Mouse (Mus musculus): ENCODE measurements around the gene Pom121l2. TPM values are rescaled to one million over a fixed set of nuclear protein-coding genes. Genes with fewer than 3 reads are reported as not detected.
A peak's percentile ranks its signal among the peaks of the same experiment; 100 is the strongest.

Pom121l2 gene
- polyA plus RNA-seq (2015; fragmentation: Nextera tagmentation; extraction: Ambion mirVana): 0.11 TPM in 1 of 2 replicates, not detected in the other

GRCm38 (mm10) chr13:21980981-21981802, at the start of gene Pom121l2:
TSS of gene Pom121l2 (plus strand) at chr13:21981194.
- H3K27me3 ChIP-seq (replicated peaks): peaks cover 69% of the 10 kb centered on the region
- ATAC-seq (ENCODE audit: low FRiP score): peak; percentile 62; the same call in 1 of the 2 replicates

GRCm38 (mm10) chr13:21931740-21932139, 49.3 kb upstream of the Pom121l2 start:
- Histone ChIP-seq H3K4me1 (peaks cover 4% of the 10 kb centered on the region; the same call in 1 of the 2 replicates), H3K4me2 (no peak overlapping the region), H3K9me3 (replicated peaks) (no peaks in the 10 kb centered on the region), H3K27me3 (replicated peaks) (0 out of 2 replicates have a peak, but pooled peaks cover 5% of the 10 kb centered on the region), H3K9ac (replicated peaks) (no peak overlapping the region), H3K27ac (replicated peaks) (no peak overlapping the region), H3K36me3 (no peaks in the 10 kb centered on the region), H3K4me3 (replicated peaks) (no peak overlapping the region)
- ATAC-seq (ENCODE audit: low FRiP score): no peak
- WGBS: 61% methylated on average over 6 of the region's 6 CpGs

More at GRCm38 (mm10) chr13:21980981-21981802, at the start of gene Pom121l2:
- Histone ChIP-seq H3K4me3 (replicated peaks) (peak within 1 kb of the TSS; percentile 54), H3K4me1 (peaks cover 13% of the 10 kb centered on the region), H3K9me3 (replicated peaks) (no peaks in the 10 kb centered on the region), H3K27ac (replicated peaks) (no peak within 1 kb of the TSS), H3K4me2 (peak within 1 kb of the TSS; percentile 97), H3K36me3 (no peaks in the 10 kb centered on the region), H3K9ac (replicated peaks) (peak within 1 kb of the TSS; percentile 62)
- under 1% methylated on average over 58 of the region's 58 CpGs for WGBS

- H3K27me3 ChIP-seq (replicated peaks): 0 out of 2 replicates have a peak, but pooled peaks cover 15% of the 10 kb centered on the region
- H3K4me1 ChIP-seq: peaks cover 4% of the 10 kb centered on the region; the same call in 1 of the 2 replicates
- H3K9ac ChIP-seq (replicated peaks): no peak overlapping the region
- H3K4me2 ChIP-seq: peak overlapping the region; percentile 40
- H3K4me3 ChIP-seq (replicated peaks): peak overlapping the region; percentile 19
- no peaks in the 10 kb centered on the region for H3K9me3 ChIP-seq (replicated peaks)
- no peaks in the 10 kb centered on the region for H3K36me3 ChIP-seq
- no peak for ATAC-seq (ENCODE audit: low FRiP score)
- WGBS: 8% methylated on average over 28 of the region's 28 CpGs
- H3K27ac ChIP-seq (replicated peaks): no peak overlapping the region
Measured at GRCm38 (mm10) chr13:21933626-21934548, 47.1 kb upstream of the Pom121l2 start.

GRCm38 (mm10) chr13:21934982-21935791, 45.8 kb upstream of the Pom121l2 start:
- ATAC-seq (ENCODE audit: low FRiP score): no peak
- H3K27me3 ChIP-seq (replicated peaks): 0 out of 2 replicates have a peak, but pooled peaks cover 15% of the 10 kb centered on the region
- 11% methylated on average over 17 of the region's 17 CpGs for WGBS
- H3K9me3 ChIP-seq (replicated peaks): no peaks in the 10 kb centered on the region
- peak overlapping the region; percentile 36; the same call in 1 of the 2 replicates for H3K4me2 ChIP-seq
- no peak overlapping the region for H3K9ac ChIP-seq (replicated peaks)
- H3K4me3 ChIP-seq (replicated peaks): no peak overlapping the region
- H3K36me3 ChIP-seq: no peaks in the 10 kb centered on the region
- peaks cover 4% of the 10 kb centered on the region; the same call in 1 of the 2 replicates for H3K4me1 ChIP-seq
- H3K27ac ChIP-seq (replicated peaks): no peak overlapping the region

- Histone ChIP-seq H3K9ac (replicated peaks) (no peak overlapping the region), H3K27ac (replicated peaks) (no peak overlapping the region), H3K4me1 (peaks cover 4% of the 10 kb centered on the region; the same call in 1 of the 2 replicates), H3K27me3 (replicated peaks) (0 out of 2 replicates have a peak, but pooled peaks cover 15% of the 10 kb centered on the region), H3K4me3 (replicated peaks) (0 out of 2 replicates have a peak overlapping the region, but pooled peaks have one; percentile 4), H3K4me2 (peak overlapping the region; percentile 36), H3K36me3 (no peaks in the 10 kb centered on the region), H3K9me3 (replicated peaks) (no peaks in the 10 kb centered on the region)
- no peak for ATAC-seq (ENCODE audit: low FRiP score)
- WGBS: 5% methylated on average over 7 of the region's 7 CpGs
Measured at GRCm38 (mm10) chr13:21935833-21936232, 45.2 kb upstream of the Pom121l2 start.

- H3K27ac ChIP-seq (replicated peaks): no peak overlapping the region
- no peak for ATAC-seq (ENCODE audit: low FRiP score)
- no peaks in the 10 kb centered on the region for H3K36me3 ChIP-seq
- peak overlapping the region; percentile 27 for H3K4me2 ChIP-seq
- peak overlapping the region; percentile 10; the same call in 1 of the 2 replicates for H3K4me3 ChIP-seq (replicated peaks)
- 0 out of 2 replicates have a peak, but pooled peaks cover 15% of the 10 kb centered on the region for H3K27me3 ChIP-seq (replicated peaks)
- peaks cover 4% of the 10 kb centered on the region; the same call in 1 of the 2 replicates for H3K4me1 ChIP-seq
- 4% methylated on average over 17 of the region's 17 CpGs for WGBS
- no peaks in the 10 kb centered on the region for H3K9me3 ChIP-seq (replicated peaks)
- no peak overlapping the region for H3K9ac ChIP-seq (replicated peaks)
Measured at GRCm38 (mm10) chr13:21936968-21937367, 44.0 kb upstream of the Pom121l2 start.

- H3K4me2 ChIP-seq: peak overlapping the region; percentile 61
- peak overlapping the region; percentile 48; the same call in 1 of the 2 replicates for H3K27ac ChIP-seq (replicated peaks)
- H3K36me3 ChIP-seq: no peaks in the 10 kb centered on the region
Measured at GRCm38 (mm10) chr13:21940213-21940612, 40.8 kb upstream of the Pom121l2 start.

GRCm38 (mm10) chr13:21940811-21941321, 40.1 kb upstream of the Pom121l2 start:
- Histone ChIP-seq H3K9me3 (replicated peaks) (no peaks in the 10 kb centered on the region), H3K27ac (replicated peaks) (peak overlapping the region; percentile 64), H3K4me3 (replicated peaks) (peak overlapping the region; percentile 55), H3K27me3 (replicated peaks) (0 out of 2 replicates have a peak, but pooled peaks cover 10% of the 10 kb centered on the region), H3K4me1 (0 out of 2 replicates have a peak, but pooled peaks cover 3% of the 10 kb centered on the region), H3K36me3 (no peaks in the 10 kb centered on the region), H3K9ac (replicated peaks) (peak overlapping the region; percentile 49), H3K4me2 (peak overlapping the region; percentile 61)
- under 1% methylated on average over 16 of the region's 16 CpGs for WGBS
- peak; percentile 42; the same call in 1 of the 2 replicates for ATAC-seq (ENCODE audit: low FRiP score)

More at GRCm38 (mm10) chr13:21940213-21940612, 40.8 kb upstream of the Pom121l2 start:
- peak overlapping the region; percentile 55 for H3K4me3 ChIP-seq (replicated peaks)
- no peaks in the 10 kb centered on the region for H3K9me3 ChIP-seq (replicated peaks)
- peak overlapping the region; percentile 49 for H3K9ac ChIP-seq (replicated peaks)
- 0 out of 2 replicates have a peak, but pooled peaks cover 10% of the 10 kb centered on the region for H3K27me3 ChIP-seq (replicated peaks)
- under 1% methylated on average over 19 of the region's 19 CpGs for WGBS
- H3K4me1 ChIP-seq: no peaks in the 10 kb centered on the region
- peak; percentile 80 for ATAC-seq (ENCODE audit: low FRiP score)

- Histone ChIP-seq H3K9me3 (replicated peaks) (no peaks in the 10 kb centered on the region), H3K4me1 (peaks cover 17% of the 10 kb centered on the region), H3K27ac (replicated peaks) (no peak overlapping the region), H3K9ac (replicated peaks) (no peak overlapping the region), H3K36me3 (no peaks in the 10 kb centered on the region), H3K27me3 (replicated peaks) (no peaks in the 10 kb centered on the region), H3K4me2 (no peak overlapping the region), H3K4me3 (replicated peaks) (no peak overlapping the region)
- no peak for ATAC-seq (ENCODE audit: low FRiP score)
- WGBS: 82% methylated on average over 1 of the region's 1 CpGs
Measured at GRCm38 (mm10) chr13:21943644-21944043, 37.4 kb upstream of the Pom121l2 start.

- peak overlapping the region; percentile 81 for H3K4me3 ChIP-seq (replicated peaks)
- H3K9me3 ChIP-seq (replicated peaks): no peaks in the 10 kb centered on the region
- peak overlapping the region; percentile 71 for H3K4me2 ChIP-seq
- ATAC-seq (ENCODE audit: low FRiP score): peak; percentile 65
- peak overlapping the region; percentile 67 for H3K9ac ChIP-seq (replicated peaks)
- H3K4me1 ChIP-seq: peaks cover 17% of the 10 kb centered on the region
- H3K36me3 ChIP-seq: peaks cover 4% of the 10 kb centered on the region
- H3K27ac ChIP-seq (replicated peaks): peak overlapping the region; percentile 77
- H3K27me3 ChIP-seq (replicated peaks): no peaks in the 10 kb centered on the region
- WGBS: under 1% methylated on average over 7 of the region's 7 CpGs
Measured at GRCm38 (mm10) chr13:21944592-21944925, 36.4 kb upstream of the Pom121l2 start.
